Mouse (Mus musculus) limb, embryonic 12.5 days (tissue): Measurements from ENCODE around the gene Gm13757. TPM values are rescaled to one million over a fixed set of nuclear protein-coding genes. Genes with fewer than 3 reads are reported as not detected.
"Not testable (repeated sequence)": the region's sequence is repeated elsewhere in the genome, so short reads cannot be mapped to it uniquely, and the experiment has no call there.

Experiments used
- ATAC-seq: fragments of 200-750 bp; cut with Nextera tagmentation; 2 replicates; pipeline ENCODE4 v1.8.0; 2017; ENCODE audit warnings: low read depth, moderate TSS enrichment; ENCODE audit not compliant: insufficient number of reproducible peaks, insufficient read depth, low FRiP score, low TSS enrichment
- H3K27ac ChIP-seq: fragments of 300-500 bp; sonication (generic); 2 replicates; pipeline ENCODE4 v1.5.1; 2016; ENCODE audit warnings: mild to moderate bottlenecking, moderate library complexity
- H3K27me3 ChIP-seq: fragments of 300-500 bp; sonication (generic); 2 replicates; pipeline ENCODE4 v1.6.1; 2016; ENCODE audit warnings: mild to moderate bottlenecking, moderate library complexity
- H3K36me3 ChIP-seq: fragments of 300-500 bp; sonication (generic); 2 replicates; pipeline ENCODE4 v1.6.1; 2016; ENCODE audit warnings: mild to moderate bottlenecking, moderate library complexity
- H3K4me1 ChIP-seq: fragments of 300-500 bp; sonication (generic); replicated peaks from 2 replicates; pipeline ENCODE4 v1.6.1; 2016
- H3K4me2 ChIP-seq: fragments of 300-500 bp; sonication (generic); 2 replicates; pipeline ENCODE4 v1.6.1; 2016; ENCODE audit warnings: mild to moderate bottlenecking, moderate library complexity
- H3K4me3 ChIP-seq: fragments of 300-500 bp; sonication (generic); replicated peaks from 2 replicates; pipeline ENCODE4 v1.5.1; 2016; ENCODE audit warnings: mild to moderate bottlenecking
- H3K9ac ChIP-seq: fragments of 300-500 bp; sonication (generic); replicated peaks from 2 replicates; pipeline ENCODE4 v1.6.1; 2016; ENCODE audit warnings: mild to moderate bottlenecking, moderate library complexity
- H3K9me3 ChIP-seq: fragments of 300-500 bp; sonication (generic); 2 replicates; pipeline ENCODE4 v1.6.1; 2016; ENCODE audit warnings: mild to moderate bottlenecking, moderate library complexity
- WGBS: fragments of 180-500 bp; shearing (Covaris S2); methylation state at CpG from one replicate; pipeline ENCODE4 v1.1.7; 2016; 5-methylcytosine and 5-hydroxymethylcytosine counted together
- polyA plus RNA-seq: library from polyadenylated mRNA; unstranded; fragments of >200 nt; fragmentation: Nextera tagmentation; extraction: Ambion mirVana; gene quantifications from 2 replicates; pipeline ENCODE4 v1.2.1, GENCODE M21; 2016

Gene Gm13757
- polyA plus RNA-seq = not detected in 2 replicates

DNA sequence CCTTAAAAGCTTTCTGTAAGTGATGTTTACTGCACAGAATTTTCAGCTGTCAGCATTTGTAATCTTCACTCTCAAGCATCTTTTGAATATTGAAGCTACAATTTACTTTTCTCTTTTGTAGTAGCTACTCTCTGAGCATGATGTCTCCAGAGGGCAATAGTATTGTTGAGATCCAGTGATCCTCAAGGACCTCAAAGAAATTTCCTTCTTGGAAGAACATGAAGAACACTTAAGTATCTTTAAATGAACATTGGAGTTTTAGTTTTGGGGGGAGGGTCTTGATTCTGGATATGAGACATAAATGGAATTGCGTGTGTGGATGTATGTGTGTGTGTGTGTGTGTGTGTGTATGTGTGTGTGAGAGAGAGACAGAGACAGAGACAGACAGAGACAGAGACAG is at the start of gene Gm13757:
Gm13757 (minus strand) TSS at position 101 of the 400 bp plus-strand sequence.
- Histone ChIP-seq H3K27ac (no peak within 1 kb of the TSS), H3K4me3 (no peak within 1 kb of the TSS)
- WGBS = 97% methylated on average over 1 of the region's 1 CpGs

GRCm38 (mm10) chr2:88493020-88493419 is 44.1 kb upstream of the Gm13757 start, which contains the start of gene Olfr1185-ps1:
Gene Olfr1185-ps1, plus strand, starts transcription at chr2:88493320.
- H3K4me1 ChIP-seq = no peaks in the 10 kb centered on the region
- 78% methylated on average over 2 of the region's 2 CpGs for WGBS
- no peak for ATAC-seq

More for the DNA sequence above, at the start of gene Gm13757:
- H3K9ac ChIP-seq = no peak within 1 kb of the TSS
- ATAC-seq = no peak
- no peaks in the 10 kb centered on the region for H3K27me3 ChIP-seq
- no peaks in the 10 kb centered on the region for H3K4me1 ChIP-seq
- no peaks in the 10 kb centered on the region for H3K36me3 ChIP-seq
- no peak within 1 kb of the TSS for H3K4me2 ChIP-seq
- no peaks in the 10 kb centered on the region for H3K9me3 ChIP-seq

DNA sequence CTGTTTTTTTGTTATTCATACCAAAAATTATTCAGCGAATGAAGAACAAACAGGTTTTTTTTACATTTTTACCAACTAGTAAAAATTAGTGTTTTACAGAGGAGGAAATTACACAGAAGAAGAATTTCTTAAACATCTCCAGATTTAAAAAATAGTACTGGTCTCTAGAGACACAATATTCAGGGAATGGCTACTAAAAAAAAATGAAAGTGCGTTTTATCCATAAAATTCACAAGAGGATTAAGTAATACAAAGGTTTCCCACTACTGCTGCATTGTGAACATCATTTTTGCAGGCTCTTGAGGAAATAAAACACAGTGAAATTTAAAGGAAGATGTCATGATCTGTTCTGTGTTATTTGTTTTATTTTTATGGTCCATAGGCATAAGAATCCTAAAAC is 34.4 kb upstream of the Gm13757 start, which contains the start of gene Olfr1184:
Olfr1184 (plus strand) TSS at position 301 of the 400 bp plus-strand sequence.
- ATAC-seq = no peak
- 88% methylated on average over 2 of the region's 2 CpGs for WGBS
- Histone ChIP-seq H3K4me1 (no peaks in the 10 kb centered on the region), H3K27me3 (no peaks in the 10 kb centered on the region), H3K9me3 (no peaks in the 10 kb centered on the region), H3K9ac (no peak within 1 kb of the TSS), H3K27ac (no peak within 1 kb of the TSS), H3K36me3 (no peaks in the 10 kb centered on the region), H3K4me2 (no peak within 1 kb of the TSS), H3K4me3 (no peak within 1 kb of the TSS)

More at GRCm38 (mm10) chr2:88493020-88493419, 44.1 kb upstream of the Gm13757 start, which contains the start of gene Olfr1185-ps1:
- no peaks in the 10 kb centered on the region for H3K9me3 ChIP-seq
- no peak within 1 kb of the TSS for H3K27ac ChIP-seq
- H3K4me3 ChIP-seq = no peak within 1 kb of the TSS
- H3K27me3 ChIP-seq = no peaks in the 10 kb centered on the region
- H3K36me3 ChIP-seq = no peaks in the 10 kb centered on the region
- no peak within 1 kb of the TSS for H3K4me2 ChIP-seq
- H3K9ac ChIP-seq = no peak within 1 kb of the TSS

- H3K4me3 ChIP-seq, H3K27me3 ChIP-seq, H3K9ac ChIP-seq, H3K36me3 ChIP-seq, H3K4me1 ChIP-seq, H3K9me3 ChIP-seq, ATAC-seq, H3K27ac ChIP-seq, H3K4me2 ChIP-seq: not testable (repeated sequence)
- WGBS = 84% methylated on average over 1 of the region's 1 CpGs
Observed at GRCm38 (mm10) chr2:88454567-88454966, 5.6 kb upstream of the Gm13757 start, which contains the start of gene Olfr1183. Gene Olfr1183, plus strand, starts transcription at chr2:88454867.

DNA sequence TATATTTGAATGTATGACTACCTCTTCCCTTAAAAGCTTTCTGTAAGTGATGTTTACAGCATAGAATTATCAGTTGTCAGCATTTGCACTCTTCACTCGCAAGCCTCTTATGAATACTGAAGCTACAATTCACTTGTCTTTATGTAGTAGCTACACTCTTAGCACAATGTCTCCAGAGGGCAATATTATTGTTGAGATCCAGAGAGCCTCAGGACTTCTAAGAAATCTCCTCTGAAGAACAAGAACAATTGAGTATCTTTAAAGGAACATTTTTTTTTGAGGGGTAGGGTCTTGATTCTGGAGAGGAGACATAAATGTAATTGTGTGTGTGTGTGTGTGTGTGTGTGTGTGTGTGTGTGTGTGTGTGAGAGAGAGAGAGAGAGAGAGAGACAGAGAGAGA is 22.9 kb downstream of the Gm13757 start, which contains the start of gene Olfr1181:
Olfr1181 (minus strand) TSS at position 101 of the 400 bp plus-strand sequence.
- H3K9ac ChIP-seq = no peak within 1 kb of the TSS
- no peak within 1 kb of the TSS for H3K4me2 ChIP-seq
- ATAC-seq = no peak
- no peaks in the 10 kb centered on the region for H3K9me3 ChIP-seq
- no peaks in the 10 kb centered on the region for H3K27me3 ChIP-seq
- WGBS = 84% methylated on average over 1 of the region's 1 CpGs
- H3K4me1 ChIP-seq = no peaks in the 10 kb centered on the region
- no peaks in the 10 kb centered on the region for H3K36me3 ChIP-seq
- no peak within 1 kb of the TSS for H3K4me3 ChIP-seq
- H3K27ac ChIP-seq = no peak within 1 kb of the TSS

DNA sequence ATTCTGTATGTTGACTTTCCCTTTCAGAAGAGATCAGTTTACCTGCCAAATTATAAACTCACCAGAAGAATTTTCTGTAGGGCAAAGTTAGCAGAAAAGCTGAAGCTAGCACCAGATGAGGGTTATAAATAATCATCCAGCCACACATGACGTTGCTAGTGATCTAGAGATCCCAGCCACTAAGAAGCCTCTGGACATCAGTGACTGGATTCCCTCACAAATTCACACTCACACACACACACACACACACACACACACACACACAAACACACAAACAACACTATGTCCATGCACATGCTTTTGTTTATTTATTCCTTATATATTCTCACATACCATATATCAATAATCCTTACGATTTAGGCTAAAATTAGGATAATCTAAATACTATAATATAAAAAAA is 29.9 kb downstream of the Gm13757 start, which contains the start of gene Olfr1180:
Olfr1180 (minus strand) TSS at position 101 of the 400 bp plus-strand sequence.
- Histone ChIP-seq H3K4me1 (no peaks in the 10 kb centered on the region), H3K36me3 (no peaks in the 10 kb centered on the region)
- WGBS = 67% methylated on average over 2 of the region's 2 CpGs

DNA sequence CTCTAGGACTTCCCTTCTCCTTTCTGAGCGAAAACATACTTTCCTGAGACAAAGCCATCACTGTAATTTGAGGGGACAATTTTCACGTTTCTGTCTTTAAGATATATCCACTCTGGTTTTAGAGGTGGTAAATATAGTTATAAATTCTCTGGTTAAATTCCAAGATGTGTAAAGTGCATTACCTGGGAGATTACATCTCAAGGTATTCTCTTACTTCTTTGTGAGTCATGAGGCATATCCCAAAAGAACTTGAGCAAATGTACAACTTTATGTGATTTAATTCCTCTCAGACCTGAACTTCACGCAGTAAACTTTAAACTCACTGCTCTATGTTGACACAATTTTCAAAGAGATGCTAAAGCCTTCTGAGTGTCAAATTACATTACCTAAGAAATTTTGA is 42.6 kb downstream of the Gm13757 start, which contains the start of gene Olfr1179:
Olfr1179 (minus strand) TSS at position 101 of the 400 bp plus-strand sequence.
- H3K4me2 ChIP-seq = no peak within 1 kb of the TSS
- ATAC-seq = no peak
- no peaks in the 10 kb centered on the region for H3K27me3 ChIP-seq
- no peaks in the 10 kb centered on the region for H3K9me3 ChIP-seq
- H3K27ac ChIP-seq = no peak within 1 kb of the TSS
- H3K9ac ChIP-seq = no peak within 1 kb of the TSS
- H3K36me3 ChIP-seq = no peaks in the 10 kb centered on the region
- H3K4me1 ChIP-seq = no peaks in the 10 kb centered on the region
- no peak within 1 kb of the TSS for H3K4me3 ChIP-seq
- WGBS = 79% methylated on average over 3 of the region's 3 CpGs

More for the DNA sequence above, 29.9 kb downstream of the Gm13757 start, which contains the start of gene Olfr1180:
- no peaks in the 10 kb centered on the region for H3K27me3 ChIP-seq
- no peak within 1 kb of the TSS for H3K9ac ChIP-seq
- no peak for ATAC-seq
- H3K4me2 ChIP-seq = no peak within 1 kb of the TSS
- no peak within 1 kb of the TSS for H3K27ac ChIP-seq
- no peak within 1 kb of the TSS for H3K4me3 ChIP-seq
- no peaks in the 10 kb centered on the region for H3K9me3 ChIP-seq

Other genes with a start within 250 kb of the Gm13757 start
- not detected in 2 replicates for gene Olfr1170, start 220.8 kb downstream of the Gm13757 start, polyA plus RNA-seq
- gene Olfr1173, start 169.3 kb downstream of the Gm13757 start, polyA plus RNA-seq = not detected in 2 replicates
- gene Olfr1174-ps, start 134.0 kb downstream of the Gm13757 start, polyA plus RNA-seq = not detected in 2 replicates
- not detected in 2 replicates for gene Olfr1175-ps, start 121.9 kb downstream of the Gm13757 start, polyA plus RNA-seq
- gene Olfr1176, start 112.4 kb downstream of the Gm13757 start, polyA plus RNA-seq = not detected in 2 replicates
- gene Olfr1177-ps, start 102.6 kb downstream of the Gm13757 start, polyA plus RNA-seq = not detected in 2 replicates
- gene Olfr1178, start 62.1 kb downstream of the Gm13757 start, polyA plus RNA-seq = not detected in 2 replicates
- not detected in 2 replicates for gene Olfr1179, start 42.7 kb downstream of the Gm13757 start, polyA plus RNA-seq
- not detected in 2 replicates for gene Olfr1180, start 30.0 kb downstream of the Gm13757 start, polyA plus RNA-seq
- not detected in 2 replicates for gene Olfr1181, start 23.0 kb downstream of the Gm13757 start, polyA plus RNA-seq
- not detected in 2 replicates for gene Olfr1183, start 5.7 kb upstream of the Gm13757 start, polyA plus RNA-seq
- gene Olfr1184, start 34.5 kb upstream of the Gm13757 start, polyA plus RNA-seq = not detected in 2 replicates
- not detected in 2 replicates for gene Olfr1185-ps1, start 44.2 kb upstream of the Gm13757 start, polyA plus RNA-seq
- not detected in 2 replicates for gene Olfr1186, start 69.4 kb upstream of the Gm13757 start, polyA plus RNA-seq
- not detected in 2 replicates for gene Olfr1188, start 107.8 kb upstream of the Gm13757 start, polyA plus RNA-seq
- not detected in 2 replicates for gene Olfr1189, start 137.3 kb upstream of the Gm13757 start, polyA plus RNA-seq
- not detected in 2 replicates for gene Olfr1191-ps1, start 191.4 kb upstream of the Gm13757 start, polyA plus RNA-seq
- not detected in 2 replicates for gene Olfr1192-ps1, start 199.4 kb upstream of the Gm13757 start, polyA plus RNA-seq
- not detected in 2 replicates for gene Olfr1193, start 226.5 kb upstream of the Gm13757 start, polyA plus RNA-seq
- not detected in 2 replicates for gene Olfr1195, start 240.1 kb upstream of the Gm13757 start, polyA plus RNA-seq